Mouse (Mus musculus) kidney, adult 2 months (tissue): ENCODE data around the gene Mum1. TPM values are rescaled to one million over a fixed set of nuclear protein-coding genes. Genes with fewer than 3 reads are reported as not detected.
A peak's percentile ranks its signal among the peaks of the same experiment; 100 is the strongest.

Experiments
- DNase-seq: peaks from one replicate; pipeline ENCODE4 v3.0.0; 2021
- H3K27ac ChIP-seq: fragments of 200-500 bp; 2 replicates; pipeline ENCODE4 v1.5.1; 2012; ENCODE audit warnings: low read depth, low read length, control low read depth, inconsistent platforms; ENCODE audit not compliant: insufficient read depth
- H3K27me3 ChIP-seq: fragments of 200-500 bp; replicated peaks from 2 replicates; pipeline ENCODE4 v1.6.1; 2012; ENCODE audit warnings: mild to moderate bottlenecking, moderate library complexity, low read length, inconsistent platforms; ENCODE audit not compliant: control insufficient read depth, insufficient read depth
- H3K36me3 ChIP-seq: fragments of 200-500 bp; 2 replicates; pipeline ENCODE4 v1.6.1; 2012; ENCODE audit warnings: mild to moderate bottlenecking, moderate library complexity, low read length, inconsistent platforms; ENCODE audit not compliant: control insufficient read depth, insufficient read depth
- H3K4me1 ChIP-seq: fragments of 200-500 bp; 2 replicates; pipeline ENCODE4 v1.6.1; 2011; ENCODE audit warnings: low read length; ENCODE audit not compliant: control insufficient read depth, insufficient read depth
- H3K4me3 ChIP-seq: fragments of 200-500 bp; 2 replicates; pipeline ENCODE4 v1.5.1; 2011; ENCODE audit warnings: mild to moderate bottlenecking, low read depth, low read length, control low read depth; ENCODE audit not compliant: insufficient read depth
- CTCF ChIP-seq: fragments of 200-500 bp; conservative IDR thresholded peaks from 2 replicates; pipeline ENCODE4 v1.5.1; 2011; ENCODE audit warnings: low read depth, mild to moderate bottlenecking, control low read depth, low read length, moderate library complexity, mixed read lengths; ENCODE audit not compliant: insufficient read depth, insufficient read length
- POLR2A ChIP-seq: fragments of 200-500 bp; IDR thresholded peaks from one replicate; pipeline ENCODE4 v1.6.1; 2011; ENCODE audit warnings: low read depth, low read length, control low read depth
- WGBS: fragments of 180-500 bp; shearing (Covaris S2); methylation state at CpG from one replicate; pipeline ENCODE4 v1.1.7; 2018; 5-methylcytosine and 5-hydroxymethylcytosine counted together
- polyA plus RNA-seq: library from polyadenylated mRNA; depleted of rRNA; stranded (reverse); fragments of >200 nt; gene quantifications from 2 replicates; pipeline ENCODE4 v1.2.3, GENCODE M21; 2012

The Mum1 gene
- polyA plus RNA-seq, 1 experiment, result 30.4 TPM

GRCm38 (mm10) chr10:80252011-80252410 is 25.8 kb downstream of the Mum1 start:
- Histone ChIP-seq H3K4me3 (no peak overlapping the region), H3K27me3 (no peaks in the 10 kb centered on the region), H3K4me1 (peaks cover 12% of the 10 kb centered on the region; the same call in 1 of the 2 replicates), H3K27ac (no peak overlapping the region), H3K36me3 (no peaks in the 10 kb centered on the region; the same call in 1 of the 2 replicates)
- no peak for DNase-seq
- TF ChIP-seq CTCF (no peak), POLR2A (no peak)

- no peaks in the 10 kb centered on the region; the same call in 1 of the 2 replicates for H3K36me3 ChIP-seq
- H3K4me1 ChIP-seq, result peaks cover 12% of the 10 kb centered on the region; the same call in 1 of the 2 replicates
- H3K27me3 ChIP-seq, result no peaks in the 10 kb centered on the region
- H3K27ac ChIP-seq, result no peak overlapping the region
- H3K4me3 ChIP-seq, result no peak overlapping the region
- TF ChIP-seq CTCF (no peak), POLR2A (no peak)
- 84% methylated on average over 11 of the region's 11 CpGs for WGBS
- no peak for DNase-seq
Observed at GRCm38 (mm10) chr10:80252493-80253274, 26.4 kb downstream of the Mum1 start.

GRCm38 (mm10) chr10:80253551-80253950 is 27.3 kb downstream of the Mum1 start:
- H3K27me3 ChIP-seq, result no peaks in the 10 kb centered on the region
- WGBS, result 75% methylated on average over 6 of the region's 6 CpGs
- TF ChIP-seq CTCF (no peak), POLR2A (no peak)

GRCm38 (mm10) chr10:80254331-80255297 is 28.4 kb downstream of the Mum1 start:
- Histone ChIP-seq H3K27me3 (no peaks in the 10 kb centered on the region), H3K4me1 (peaks cover 17% of the 10 kb centered on the region; the same call in 1 of the 2 replicates), H3K27ac (no peak overlapping the region), H3K4me3 (no peak overlapping the region), H3K36me3 (no peaks in the 10 kb centered on the region; the same call in 1 of the 2 replicates)
- DNase-seq, result no peak
- TF ChIP-seq POLR2A, result no peak
- no peak for TF ChIP-seq CTCF
- WGBS, result 92% methylated on average over 26 of the region's 26 CpGs

More at GRCm38 (mm10) chr10:80253551-80253950, 27.3 kb downstream of the Mum1 start:
- Histone ChIP-seq H3K4me1 (peaks cover 12% of the 10 kb centered on the region; the same call in 1 of the 2 replicates), H3K27ac (no peak overlapping the region), H3K36me3 (no peaks in the 10 kb centered on the region; the same call in 1 of the 2 replicates), H3K4me3 (no peak overlapping the region)
- no peak for DNase-seq

- WGBS, result 86% methylated on average over 5 of the region's 5 CpGs
- DNase-seq, result peak; percentile 64
- TF ChIP-seq POLR2A, result no peak
- 0 out of 2 replicates have a peak, but pooled peaks have one; percentile 2 for TF ChIP-seq CTCF
Observed at GRCm38 (mm10) chr10:80255881-80256535, 29.8 kb downstream of the Mum1 start.

GRCm38 (mm10) chr10:80257936-80258335 is 31.7 kb downstream of the Mum1 start:
- H3K36me3 ChIP-seq, result no peaks in the 10 kb centered on the region; the same call in 1 of the 2 replicates
- 66% methylated on average over 2 of the region's 2 CpGs for WGBS
- no peaks in the 10 kb centered on the region for H3K27me3 ChIP-seq
- TF ChIP-seq POLR2A (no peak), CTCF (no peak)
- no peak overlapping the region for H3K4me3 ChIP-seq
- no peak for DNase-seq
- no peak overlapping the region for H3K27ac ChIP-seq
- peaks cover 11% of the 10 kb centered on the region; the same call in 1 of the 2 replicates for H3K4me1 ChIP-seq

More at GRCm38 (mm10) chr10:80255881-80256535, 29.8 kb downstream of the Mum1 start:
- no peaks in the 10 kb centered on the region for H3K27me3 ChIP-seq
- H3K4me1 ChIP-seq, result peaks cover 13% of the 10 kb centered on the region; the same call in 1 of the 2 replicates
- H3K4me3 ChIP-seq, result no peak overlapping the region
- no peaks in the 10 kb centered on the region; the same call in 1 of the 2 replicates for H3K36me3 ChIP-seq
- H3K27ac ChIP-seq, result no peak overlapping the region
